Mouse (Mus musculus) A20 (cell line): Measurements from ENCODE around the gene Dnah14.

Experiments
- DNase-seq: peaks from one replicate; pipeline ENCODE4 v3.0.0-alpha.2; 2011; ENCODE audit warnings: low read depth, low spot score

Gene Dnah14

DNA sequence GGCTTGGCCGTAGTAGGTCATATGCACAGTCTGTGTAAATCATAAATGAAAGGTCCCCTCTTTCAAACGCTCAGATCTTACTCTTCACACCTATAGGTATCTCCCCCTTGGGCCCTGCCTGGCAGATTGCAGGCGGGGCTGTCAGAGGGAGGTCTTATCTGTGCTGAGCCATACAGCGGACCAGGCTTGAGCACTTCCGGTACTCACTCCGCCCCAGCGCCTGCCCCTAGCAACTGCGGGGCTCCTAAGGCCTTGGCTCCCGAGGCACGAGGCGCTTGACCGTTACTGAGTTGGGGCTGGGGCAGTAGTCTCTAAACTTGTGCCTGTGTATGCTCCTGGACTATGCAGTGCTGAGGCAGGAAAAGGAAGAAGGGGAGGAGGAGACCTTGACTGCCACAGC is at the start of gene Dnah14:
Gene Dnah14, plus strand, starts transcription at position 238 of the 400 bp plus-strand sequence.
- DNase-seq = no peak

DNA sequence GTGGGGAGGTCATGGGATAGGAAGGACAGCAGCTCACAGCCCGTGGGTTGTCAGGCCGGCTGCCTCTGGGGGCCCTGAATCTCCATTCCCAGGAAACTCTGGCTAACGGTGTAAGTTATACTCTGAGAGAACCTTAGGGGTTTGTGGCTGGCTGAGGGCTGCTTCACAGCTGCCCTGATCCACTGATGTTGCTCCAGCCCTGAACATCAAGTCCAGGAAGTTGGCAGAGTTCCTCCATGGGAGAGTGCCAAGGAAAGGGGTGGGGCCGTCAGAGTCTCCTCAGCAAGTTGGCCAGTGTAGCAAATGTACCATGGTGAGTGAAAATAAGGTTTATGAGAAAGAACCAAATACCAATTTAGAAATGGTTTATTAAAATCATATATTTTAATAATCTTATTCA is 47.0 kb upstream of the Dnah14 start:
- DNase-seq = no peak

DNA sequence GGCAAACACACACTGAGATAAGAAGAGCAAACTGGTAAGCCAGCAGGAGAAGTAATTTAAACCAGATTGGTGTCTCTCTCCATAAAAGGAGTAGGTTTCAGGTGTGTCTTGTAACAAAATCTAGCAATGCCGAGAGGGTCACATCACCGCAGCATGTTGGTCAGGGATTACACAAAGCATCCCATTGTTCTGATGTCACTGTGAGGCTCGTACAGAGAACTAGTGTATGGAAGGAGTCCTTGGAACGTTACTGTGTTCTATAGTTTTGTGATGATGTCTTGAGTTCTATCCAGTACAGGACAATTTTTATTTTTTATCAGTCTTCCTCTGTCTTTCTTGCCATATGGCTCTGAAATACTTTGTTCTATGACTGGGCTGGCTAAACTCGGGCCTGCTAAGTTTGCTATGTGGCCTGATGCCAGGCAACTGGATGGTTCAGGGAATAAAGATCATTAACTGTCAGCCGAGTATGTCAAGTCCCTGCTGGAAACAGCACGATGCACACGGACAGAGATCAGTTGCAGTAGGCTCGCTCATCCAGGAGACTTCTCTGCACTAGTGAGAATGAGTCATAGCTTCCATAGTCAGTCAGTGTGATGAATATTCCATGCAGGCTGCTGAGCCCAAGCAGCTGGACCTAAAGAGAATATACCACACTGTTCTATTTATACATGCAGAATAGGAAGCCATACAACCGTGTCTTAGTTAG is 41.0 kb upstream of the Dnah14 start:
- DNase-seq = no peak

DNA sequence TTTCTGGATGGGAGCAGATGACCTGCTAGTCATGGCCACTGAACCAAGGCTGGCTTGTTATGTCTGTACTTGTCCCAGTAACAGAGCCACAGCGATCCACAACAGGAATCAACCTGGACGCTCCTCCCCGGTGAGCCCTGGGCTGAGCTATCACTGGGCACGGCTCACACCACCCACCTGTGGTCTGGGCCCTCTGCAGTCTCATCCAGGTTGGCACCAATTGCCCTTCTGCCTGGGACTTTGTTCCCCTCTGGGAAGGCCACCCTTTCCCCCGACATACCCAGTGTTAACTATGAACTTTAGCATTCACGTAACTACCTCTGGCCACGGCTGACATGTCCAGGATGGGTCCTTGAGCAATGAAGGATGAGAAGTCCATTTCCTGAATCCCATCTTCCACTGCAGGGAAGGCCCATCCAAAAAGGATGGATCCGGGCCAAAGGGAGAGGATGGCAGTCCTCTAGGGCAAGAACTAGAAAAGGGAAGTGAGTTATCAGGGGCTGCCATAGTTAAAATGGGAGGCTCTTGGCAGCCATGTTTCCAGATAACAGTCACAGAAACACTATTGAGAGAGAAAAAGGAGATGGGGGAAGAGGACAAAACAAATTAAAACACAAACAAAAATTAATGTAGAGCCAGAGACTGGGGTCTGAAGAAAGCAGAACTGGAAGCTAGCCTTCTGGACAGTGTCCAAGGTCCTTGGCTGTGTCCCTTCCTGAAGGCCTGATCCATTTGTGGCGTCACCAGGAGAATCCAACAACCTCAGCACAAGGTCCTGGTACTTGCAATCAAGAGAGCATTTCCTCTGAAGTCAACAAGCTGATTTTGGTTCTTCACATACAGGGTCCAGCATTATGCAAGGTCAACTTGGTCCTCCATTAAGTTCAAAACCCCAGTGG is 38.5 kb upstream of the Dnah14 start:
- no peak for DNase-seq

- no peak for DNase-seq
These were observed 36.3 kb upstream of the Dnah14 start for GRCm38 (mm10) chr1:181539846-181540769.

GRCm38 (mm10) chr1:181543711-181544383 is 32.5 kb upstream of the Dnah14 start:
- peak; percentile 43 for DNase-seq

- peak; percentile 59 for DNase-seq
These were observed 31.2 kb upstream of the Dnah14 start for GRCm38 (mm10) chr1:181545044-181545772.

- DNase-seq = no peak
These were observed 26.4 kb upstream of the Dnah14 start for GRCm38 (mm10) chr1:181549987-181550386.

- no peak for DNase-seq
These were observed 25.5 kb upstream of the Dnah14 start for GRCm38 (mm10) chr1:181550826-181551225.

DNA sequence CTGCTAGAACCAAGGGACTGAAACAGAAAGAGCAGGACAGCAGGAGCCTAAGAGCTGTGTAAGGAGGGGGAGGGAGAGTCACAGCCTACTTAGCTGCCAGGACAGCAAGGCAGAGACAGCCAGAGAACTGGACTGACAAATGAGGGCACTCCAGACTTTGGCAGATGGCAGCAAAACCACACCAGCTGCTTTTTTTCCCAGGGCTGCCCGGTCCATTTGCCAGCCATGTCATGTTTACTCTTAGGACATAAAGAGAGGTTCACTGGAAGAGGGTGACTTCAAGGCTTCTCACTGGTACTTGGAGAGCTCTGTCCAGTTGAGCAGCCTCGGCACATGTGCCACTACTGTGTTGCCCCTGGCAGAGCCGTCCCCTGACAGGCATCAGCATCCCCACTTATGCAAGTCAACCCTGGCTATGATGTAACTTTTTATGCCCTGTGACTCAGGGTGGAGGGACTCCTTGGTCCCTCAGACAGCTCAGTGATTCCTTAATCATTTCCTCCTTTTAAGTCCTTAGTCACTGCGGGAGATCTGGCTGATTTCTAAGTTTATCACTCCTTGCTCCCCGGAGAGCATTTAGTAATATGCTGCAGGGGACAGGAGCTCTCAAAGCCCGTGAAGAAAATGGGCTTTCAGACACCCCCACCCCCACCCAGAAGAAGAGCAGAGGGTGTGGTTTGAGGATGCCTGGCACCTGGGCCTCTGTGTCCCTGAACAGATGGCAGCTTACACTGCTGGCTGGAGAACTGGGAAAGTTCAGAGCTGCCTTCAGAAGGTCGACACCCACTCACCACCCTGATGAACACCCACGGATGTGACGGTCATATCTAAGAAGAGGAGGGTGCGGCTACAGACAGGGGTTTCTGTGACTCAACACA is 23.6 kb upstream of the Dnah14 start:
- no peak for DNase-seq

DNA sequence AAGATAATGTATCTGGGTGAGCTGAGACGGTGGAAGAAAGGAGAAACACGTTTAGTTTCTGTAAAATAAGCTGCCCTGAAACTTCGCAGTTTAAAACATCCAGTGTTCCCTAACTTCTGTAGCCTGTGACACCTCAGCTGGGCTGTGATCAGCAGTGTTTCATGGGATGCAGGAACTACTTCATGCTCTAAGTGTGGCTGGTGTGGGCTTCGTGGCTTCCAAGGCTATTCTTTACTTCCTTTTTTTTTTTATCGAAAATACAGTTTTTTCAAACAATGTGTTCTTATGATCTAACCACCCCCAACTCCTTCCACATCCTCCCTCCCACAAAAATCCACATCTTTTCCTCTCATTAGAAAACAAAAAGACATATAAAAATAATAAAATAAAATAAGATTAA is 20.9 kb upstream of the Dnah14 start:
- no peak for DNase-seq

DNA sequence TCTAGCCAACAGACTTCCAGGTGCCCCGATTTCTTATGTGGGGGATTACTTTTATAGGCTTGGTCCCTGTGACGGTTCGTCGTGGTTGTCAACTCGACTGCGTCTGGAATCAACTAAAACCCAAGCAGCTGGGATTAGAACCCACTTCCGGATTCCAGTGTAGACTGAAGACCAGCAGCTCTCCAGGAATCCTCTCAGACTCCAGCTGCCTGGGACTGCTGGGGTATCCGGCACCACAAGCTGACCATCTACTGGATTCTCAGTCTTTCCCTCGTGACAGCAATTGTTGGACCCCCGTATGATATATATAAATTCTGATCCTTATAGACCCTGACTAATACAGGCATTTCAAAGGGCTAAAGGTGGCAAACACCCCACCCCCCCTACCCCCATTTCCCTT is 16.7 kb upstream of the Dnah14 start:
- no peak for DNase-seq

GRCm38 (mm10) chr1:181560325-181560724 is 16.0 kb upstream of the Dnah14 start:
- no peak for DNase-seq

DNA sequence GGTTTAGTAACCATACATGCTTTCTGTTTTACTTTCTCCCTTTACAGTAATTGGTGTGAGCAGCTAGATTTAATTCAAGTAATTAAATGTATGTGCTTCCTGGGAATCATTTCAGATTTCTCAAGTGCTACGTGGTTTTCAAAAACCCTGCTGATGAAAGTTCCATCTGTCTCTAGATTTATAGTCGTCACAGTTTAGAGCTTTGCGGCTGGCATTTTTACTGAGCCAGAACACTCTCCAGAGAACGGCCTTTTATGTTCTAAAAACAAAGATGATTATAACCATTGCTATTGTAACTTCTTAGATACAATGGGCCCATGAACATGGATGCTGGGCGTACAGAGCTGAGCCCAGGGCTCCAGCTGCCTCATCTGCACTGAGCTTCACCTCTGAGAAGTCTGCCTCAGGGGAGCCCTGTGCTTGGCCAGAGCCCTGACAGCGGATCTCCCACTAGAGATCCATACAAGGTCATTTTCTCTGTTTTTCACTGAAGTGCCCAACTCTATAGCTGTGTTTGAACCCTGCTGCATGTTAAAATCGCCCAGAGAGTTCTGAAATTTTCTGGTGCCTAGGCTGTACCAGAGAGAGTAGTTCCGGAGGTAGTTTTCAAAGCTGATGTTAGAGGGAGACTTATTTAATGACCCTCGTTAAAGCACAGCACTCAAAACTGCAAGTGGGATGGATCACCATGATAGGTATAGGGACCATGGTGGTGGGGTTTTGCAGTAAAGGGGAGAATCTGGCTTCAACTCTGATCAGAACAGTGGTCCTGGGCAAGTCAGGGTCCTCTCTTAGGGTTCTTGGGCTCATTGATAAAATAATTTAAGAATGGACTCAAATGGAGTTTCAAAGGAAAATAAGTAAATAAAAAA is 15.2 kb upstream of the Dnah14 start:
- no peak for DNase-seq

GRCm38 (mm10) chr1:181561768-181562444 is 14.5 kb upstream of the Dnah14 start:
- no peak for DNase-seq

DNA sequence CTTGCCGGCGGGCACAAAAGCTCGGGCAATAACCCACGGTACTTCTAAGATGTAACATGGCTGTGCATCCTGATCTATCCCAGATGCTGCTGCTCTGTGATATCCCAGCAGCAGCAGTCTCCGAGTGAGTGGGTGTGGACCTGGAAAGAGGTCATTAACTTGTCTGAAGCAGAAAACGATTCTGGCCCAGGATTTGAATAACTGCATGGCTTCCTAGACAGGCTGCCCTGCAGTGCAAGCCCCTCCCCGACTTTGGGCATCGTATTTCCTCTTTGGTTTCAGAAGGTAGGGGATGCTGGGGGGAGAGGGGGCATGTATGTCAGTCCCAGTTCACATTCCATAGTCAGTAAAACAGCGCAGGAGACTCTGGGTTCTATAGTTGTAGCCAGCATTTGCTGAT is 6.9 kb upstream of the Dnah14 start:
- no peak for DNase-seq

- no peak for DNase-seq
These were observed 6.8 kb downstream of the Dnah14 start for GRCm38 (mm10) chr1:181583152-181583551.

DNA sequence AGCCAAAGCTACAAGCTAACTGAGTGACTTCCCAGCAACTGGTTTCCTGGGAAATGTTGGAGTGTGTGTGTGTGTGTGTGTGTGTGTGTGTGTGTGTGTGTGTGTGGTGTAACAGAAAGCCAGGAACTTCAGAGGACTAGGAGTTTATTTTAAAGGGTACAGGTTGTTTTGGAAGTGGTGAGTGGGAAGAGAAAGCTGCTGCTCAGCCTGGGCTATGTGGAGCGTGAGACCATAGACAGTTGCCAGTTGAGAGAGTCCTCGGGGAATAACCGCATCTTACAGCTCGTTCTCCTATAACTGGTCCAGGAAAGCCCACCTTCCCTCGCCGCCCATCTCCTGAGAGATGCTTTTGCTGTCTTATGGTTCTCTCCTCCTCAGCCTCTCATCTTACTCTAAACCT is 12.8 kb downstream of the Dnah14 start:
- DNase-seq = no peak
